Mouse (Mus musculus) forebrain, embryonic 12.5 days (tissue): Measurements from ENCODE around the gene Gfod1. TPM values are rescaled to one million over a fixed set of nuclear protein-coding genes. Genes with fewer than 3 reads are reported as not detected.
A peak's percentile ranks its signal among the peaks of the same experiment; 100 is the strongest.

Experiments
- ATAC-seq: fragments of 200-750 bp; cut with Nextera tagmentation; 2 replicates; pipeline ENCODE4 v1.8.0; 2017; ENCODE audit warnings: moderate TSS enrichment; ENCODE audit not compliant: low FRiP score
- H3K27ac ChIP-seq: fragments of 300-500 bp; sonication (generic); 2 replicates; pipeline ENCODE4 v1.5.1; 2016; ENCODE audit warnings: mild to moderate bottlenecking
- H3K27me3 ChIP-seq: fragments of 300-500 bp; sonication (generic); 2 replicates; pipeline ENCODE4 v1.6.1; 2016; ENCODE audit warnings: mild to moderate bottlenecking
- H3K36me3 ChIP-seq: fragments of 300-500 bp; sonication (generic); replicated peaks from 2 replicates; pipeline ENCODE4 v1.6.1; 2016; ENCODE audit warnings: mild to moderate bottlenecking
- H3K4me1 ChIP-seq: fragments of 300-500 bp; sonication (generic); 2 replicates; pipeline ENCODE4 v1.6.1; 2016
- H3K4me2 ChIP-seq: fragments of 300-500 bp; sonication (generic); 2 replicates; pipeline ENCODE4 v1.6.1; 2016; ENCODE audit warnings: mild to moderate bottlenecking, moderate library complexity
- H3K4me3 ChIP-seq: fragments of 300-500 bp; sonication (generic); replicated peaks from 2 replicates; pipeline ENCODE4 v1.5.1; 2016; ENCODE audit warnings: mild to moderate bottlenecking
- H3K9ac ChIP-seq: fragments of 300-500 bp; sonication (generic); 2 replicates; pipeline ENCODE4 v1.6.1; 2016; ENCODE audit warnings: mild to moderate bottlenecking
- H3K9me3 ChIP-seq: fragments of 300-500 bp; sonication (generic); 2 replicates; pipeline ENCODE4 v1.6.1; 2016
- WGBS: fragments of 180-500 bp; shearing (Covaris S2); methylation state at CpG from one replicate; pipeline ENCODE4 v1.1.7; 2016; 5-methylcytosine and 5-hydroxymethylcytosine counted together
- polyA plus RNA-seq: library from polyadenylated mRNA; unstranded; fragments of >200 nt; fragmentation: Nextera tagmentation; extraction: Ambion mirVana; gene quantifications from 2 replicates; pipeline ENCODE4 v1.2.1, GENCODE M21; 2016

The Gfod1 gene
- polyA plus RNA-seq, result 0.97 and 1.1 TPM in 2 replicates

DNA sequence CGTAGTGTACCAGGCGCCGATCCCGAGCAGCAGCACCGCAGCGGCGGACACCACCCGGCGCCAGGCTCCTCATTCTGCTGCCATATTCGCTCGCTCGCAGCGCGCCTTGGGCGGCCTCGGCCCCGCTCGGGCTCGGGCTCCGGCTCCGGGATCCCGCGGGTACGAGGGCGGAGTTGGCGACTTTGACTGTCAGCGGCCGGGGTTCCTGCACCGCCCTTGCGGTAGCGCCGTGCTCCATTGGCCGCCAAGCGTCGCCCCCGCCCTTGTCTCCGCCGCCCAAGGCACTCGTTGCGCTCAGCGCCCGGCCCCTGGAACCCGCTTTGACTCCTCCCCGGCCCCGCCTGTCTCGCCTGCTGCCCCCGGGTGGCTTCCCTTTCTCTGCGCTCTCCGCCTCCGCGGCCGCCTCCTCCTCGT is at the start of gene Gfod1:
Gene Gfod1, minus strand, starts transcription at position 155 of the 414 bp plus-strand sequence.
- no peaks in the 10 kb centered on the region for H3K36me3 ChIP-seq
- peaks cover 45% of the 10 kb centered on the region for H3K4me1 ChIP-seq
- H3K4me3 ChIP-seq, result peak within 1 kb of the TSS; percentile 75
- H3K9ac ChIP-seq, result peak within 1 kb of the TSS; percentile 75
- H3K27me3 ChIP-seq, result peaks cover 61% of the 10 kb centered on the region
- ATAC-seq, result peak; percentile 96
- H3K27ac ChIP-seq, result peak within 1 kb of the TSS; percentile 81
- no peaks in the 10 kb centered on the region for H3K9me3 ChIP-seq
- 1% methylated on average over 49 of the region's 53 CpGs for WGBS
- H3K4me2 ChIP-seq, result peak within 1 kb of the TSS; percentile 99

DNA sequence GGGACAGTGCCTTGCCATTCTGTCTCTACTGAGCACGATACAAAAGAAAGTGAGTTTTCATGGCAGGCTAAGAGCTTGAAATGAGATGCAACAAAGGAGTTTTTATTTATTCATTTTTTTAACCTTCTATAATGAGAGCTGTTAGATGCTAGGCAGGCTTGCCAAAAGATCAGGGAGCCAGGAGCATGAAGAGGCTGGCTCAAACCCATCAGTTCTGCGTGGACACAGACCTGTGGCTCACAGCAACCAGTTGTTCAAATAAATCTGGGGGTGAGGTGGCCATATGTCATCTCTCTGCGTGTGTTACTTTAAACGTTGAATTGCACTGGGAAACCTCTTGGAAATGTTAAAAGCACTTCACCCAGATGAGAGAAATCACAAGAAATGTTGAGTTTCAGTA is 49.4 kb upstream of the Gfod1 start:
- Histone ChIP-seq H3K36me3 (no peaks in the 10 kb centered on the region), H3K4me2 (no peak overlapping the region), H3K9me3 (no peaks in the 10 kb centered on the region), H3K9ac (no peak overlapping the region), H3K27me3 (no peaks in the 10 kb centered on the region), H3K4me3 (no peak overlapping the region), H3K27ac (no peak overlapping the region), H3K4me1 (no peaks in the 10 kb centered on the region)
- 75% methylated on average over 4 of the region's 4 CpGs for WGBS
- no peak for ATAC-seq

DNA sequence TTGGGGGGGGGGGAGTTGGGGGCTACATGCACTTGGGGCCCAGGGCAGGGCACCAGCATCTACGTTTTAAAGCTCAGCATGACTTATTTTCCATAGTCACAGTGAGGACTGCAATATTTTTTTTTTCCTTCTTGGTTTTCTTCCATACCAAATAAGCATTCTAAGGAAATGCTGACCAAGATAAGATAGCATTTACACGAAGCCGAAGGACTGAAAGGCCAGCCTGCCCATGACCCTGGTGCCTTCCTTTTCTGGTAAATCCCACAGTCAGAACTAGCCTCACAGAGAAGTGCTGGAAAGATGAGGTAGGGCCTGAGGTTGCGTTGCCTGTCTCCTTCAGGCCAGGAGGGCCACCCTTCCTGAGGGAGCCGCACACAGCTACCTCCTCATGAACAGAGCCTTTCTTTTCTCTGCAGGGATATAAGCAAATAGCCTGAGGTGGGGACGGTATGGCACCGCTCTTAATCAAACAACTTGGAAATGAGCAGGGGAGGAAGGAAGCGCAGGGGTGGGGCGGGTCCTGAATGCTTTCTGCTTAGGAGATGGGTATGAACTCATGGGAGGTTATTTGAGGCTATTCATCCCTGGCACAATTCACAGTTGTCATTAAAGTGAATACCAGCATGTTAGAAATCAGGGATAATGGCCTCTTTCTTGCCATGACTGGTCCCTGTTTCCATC is 46.7 kb upstream of the Gfod1 start:
- Histone ChIP-seq H3K4me2 (no peak overlapping the region), H3K4me1 (no peaks in the 10 kb centered on the region), H3K4me3 (no peak overlapping the region), H3K9ac (no peak overlapping the region), H3K9me3 (no peaks in the 10 kb centered on the region), H3K27me3 (no peaks in the 10 kb centered on the region), H3K27ac (no peak overlapping the region), H3K36me3 (no peaks in the 10 kb centered on the region)
- WGBS, result 82% methylated on average over 8 of the region's 9 CpGs
- no peak for ATAC-seq

DNA sequence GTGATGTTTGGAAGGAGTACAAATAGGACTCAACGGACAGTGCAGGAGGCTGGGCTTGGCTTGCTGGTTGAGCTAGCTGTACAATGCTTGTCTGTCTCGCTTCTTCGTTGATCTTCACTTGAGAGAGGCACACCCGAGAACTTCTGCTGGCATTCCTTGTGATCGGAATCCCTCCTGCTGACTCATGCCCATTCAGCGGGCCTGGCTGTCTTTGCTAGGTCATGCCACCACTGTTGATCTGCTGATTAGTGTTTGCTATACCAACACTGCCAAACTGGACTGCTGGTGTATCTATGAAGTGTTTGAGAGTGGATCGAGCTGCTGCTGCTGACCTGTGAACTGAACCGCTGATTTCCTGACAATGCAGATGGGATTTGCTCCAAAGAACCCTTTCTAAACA is 45.4 kb upstream of the Gfod1 start:
- Histone ChIP-seq H3K27ac (no peak overlapping the region), H3K9me3 (no peaks in the 10 kb centered on the region), H3K4me2 (no peak overlapping the region), H3K4me3 (no peak overlapping the region), H3K27me3 (no peaks in the 10 kb centered on the region), H3K4me1 (no peaks in the 10 kb centered on the region), H3K9ac (no peak overlapping the region), H3K36me3 (no peaks in the 10 kb centered on the region)
- no peak for ATAC-seq
- WGBS, result 82% methylated on average over 8 of the region's 8 CpGs

DNA sequence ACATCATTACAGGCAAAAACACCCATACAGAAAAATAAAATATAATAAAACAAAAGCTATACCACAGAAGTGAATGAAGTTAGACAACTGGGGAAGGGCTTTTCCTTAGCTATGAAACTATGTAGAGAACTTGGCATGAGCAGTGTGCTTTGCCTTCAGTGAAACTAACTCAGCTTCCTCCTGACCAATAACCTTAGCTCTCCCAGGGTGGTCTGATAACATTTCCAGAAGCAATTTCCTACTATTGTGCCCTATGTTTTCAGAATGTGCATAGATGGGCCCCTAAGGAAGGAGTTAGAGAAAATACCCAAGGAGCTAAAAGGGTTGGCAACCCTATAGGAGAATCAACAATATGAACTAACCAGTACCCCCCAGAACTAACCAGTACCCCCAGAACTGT is 42.9 kb upstream of the Gfod1 start:
- H3K27ac ChIP-seq, result no peak overlapping the region
- no peak overlapping the region for H3K9ac ChIP-seq
- no peak for ATAC-seq
- no peak overlapping the region for H3K4me3 ChIP-seq
- H3K4me2 ChIP-seq, result no peak overlapping the region
- H3K4me1 ChIP-seq, result 0 out of 2 replicates have a peak, but pooled peaks cover 4% of the 10 kb centered on the region
- no peaks in the 10 kb centered on the region for H3K27me3 ChIP-seq
- H3K36me3 ChIP-seq, result no peaks in the 10 kb centered on the region
- no peaks in the 10 kb centered on the region for H3K9me3 ChIP-seq

DNA sequence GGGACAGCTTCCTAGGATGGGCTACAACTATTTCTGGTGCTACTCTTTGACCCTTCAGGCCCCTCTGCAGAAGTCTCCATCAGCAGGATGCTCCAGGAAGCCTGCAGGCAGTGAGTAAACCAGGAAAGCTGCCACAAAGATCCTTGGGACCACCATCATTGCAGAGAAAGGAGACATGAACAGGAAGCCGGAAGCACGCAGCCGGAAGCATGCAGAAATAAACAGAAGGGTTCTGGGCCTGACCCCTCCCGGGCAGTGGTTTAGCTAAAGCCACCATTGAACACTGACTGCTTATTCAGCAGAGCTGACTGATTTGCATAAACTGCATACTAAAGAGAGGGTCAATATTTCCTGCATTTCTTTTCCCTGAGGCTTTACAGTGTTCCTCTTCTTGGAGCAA is 34.7 kb upstream of the Gfod1 start:
- Histone ChIP-seq H3K4me3 (no peak overlapping the region), H3K4me2 (no peak overlapping the region), H3K27me3 (no peaks in the 10 kb centered on the region), H3K36me3 (no peaks in the 10 kb centered on the region), H3K9ac (no peak overlapping the region), H3K4me1 (peaks cover 13% of the 10 kb centered on the region), H3K9me3 (no peaks in the 10 kb centered on the region; the same call in 1 of the 2 replicates), H3K27ac (no peak overlapping the region)
- WGBS, result 63% methylated on average over 4 of the region's 4 CpGs
- no peak for ATAC-seq

DNA sequence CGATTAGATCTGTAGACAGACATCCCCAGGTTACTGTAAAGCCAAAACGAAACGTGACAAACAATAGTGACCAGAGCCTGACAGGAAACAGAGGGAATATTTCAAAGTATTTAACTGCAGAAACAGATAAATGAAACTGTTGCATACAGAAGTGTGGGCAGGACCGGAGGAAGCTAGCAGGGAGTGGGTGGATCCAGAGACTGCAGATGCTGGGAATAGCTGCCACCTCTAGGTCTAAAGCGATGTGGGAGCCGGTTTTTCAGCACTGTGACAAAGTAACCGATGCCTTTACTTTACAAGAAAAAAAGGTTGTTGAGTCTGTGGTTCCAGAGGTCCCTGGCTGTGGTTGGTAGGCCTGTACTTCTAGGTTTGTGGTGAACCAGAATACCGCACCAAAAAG is 34.0 kb upstream of the Gfod1 start:
- Histone ChIP-seq H3K9ac (no peak overlapping the region), H3K27me3 (no peaks in the 10 kb centered on the region), H3K4me1 (peaks cover 13% of the 10 kb centered on the region), H3K36me3 (no peaks in the 10 kb centered on the region), H3K4me3 (no peak overlapping the region), H3K4me2 (no peak overlapping the region), H3K27ac (no peak overlapping the region), H3K9me3 (no peaks in the 10 kb centered on the region; the same call in 1 of the 2 replicates)
- WGBS, result 92% methylated on average over 8 of the region's 8 CpGs
- no peak for ATAC-seq

DNA sequence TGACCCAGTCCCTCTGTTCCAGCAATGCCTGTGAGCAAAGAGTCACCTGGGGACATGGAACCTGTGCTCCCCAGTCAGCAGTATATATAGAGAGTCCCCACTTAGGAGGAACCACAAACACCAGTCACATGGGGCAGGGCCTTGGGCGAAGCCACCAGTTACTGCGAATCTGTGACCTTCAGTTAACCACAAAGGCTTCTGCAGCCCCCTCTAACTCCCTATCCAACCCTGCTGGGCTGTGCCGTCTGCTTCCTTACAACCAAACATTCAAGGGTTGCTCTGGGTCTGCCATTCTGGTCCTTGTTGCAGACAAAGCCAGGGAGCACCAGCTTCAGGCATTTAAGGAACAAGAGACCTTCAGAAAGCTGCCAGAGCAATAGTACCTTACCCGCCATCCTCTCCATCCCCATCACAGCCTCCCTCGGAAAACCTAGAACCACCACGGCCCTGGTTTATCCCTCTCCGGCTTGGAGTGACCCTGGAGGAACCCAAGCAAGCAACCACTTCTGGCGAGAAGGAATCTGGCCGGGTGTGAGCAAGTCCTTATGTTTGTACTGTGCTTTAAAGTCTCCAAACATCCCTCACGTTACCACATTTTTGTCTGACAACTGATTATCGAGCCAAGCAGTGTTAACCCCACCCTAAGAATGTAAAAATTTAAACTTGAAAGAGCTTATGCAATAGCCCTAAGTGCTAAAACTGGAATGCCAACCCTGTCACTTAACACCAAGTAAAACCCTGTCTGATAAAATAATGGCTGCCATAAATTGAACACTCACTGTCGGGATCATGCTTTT is 32.7 kb upstream of the Gfod1 start:
- Histone ChIP-seq H3K9ac (no peak overlapping the region), H3K4me3 (no peak overlapping the region), H3K9me3 (no peaks in the 10 kb centered on the region; the same call in 1 of the 2 replicates), H3K27me3 (no peaks in the 10 kb centered on the region), H3K4me1 (peaks cover 8% of the 10 kb centered on the region), H3K4me2 (no peak overlapping the region), H3K36me3 (no peaks in the 10 kb centered on the region), H3K27ac (no peak overlapping the region)
- no peak for ATAC-seq
- 87% methylated on average over 12 of the region's 12 CpGs for WGBS

DNA sequence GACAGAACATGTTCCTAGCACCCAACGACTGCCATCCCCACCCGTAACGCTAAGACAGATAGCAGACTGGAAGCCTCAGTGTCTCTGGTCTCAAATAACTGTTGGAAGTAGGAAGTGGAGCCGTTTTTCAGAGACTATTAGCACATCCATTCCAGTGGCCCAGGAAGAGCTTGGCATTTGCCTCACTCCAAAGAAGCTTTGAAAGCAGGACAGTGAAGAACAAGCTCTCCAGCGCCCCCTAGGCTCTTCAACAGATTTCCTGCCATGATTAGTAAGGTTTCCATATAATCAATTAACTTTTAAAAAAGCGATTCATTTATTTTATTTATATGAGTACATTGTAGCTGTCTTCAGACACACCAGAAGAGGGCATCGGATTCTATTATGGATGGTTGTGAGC is 28.6 kb upstream of the Gfod1 start:
- H3K27me3 ChIP-seq, result no peaks in the 10 kb centered on the region
- no peak for ATAC-seq
- no peaks in the 10 kb centered on the region for H3K9me3 ChIP-seq
- no peak overlapping the region for H3K4me3 ChIP-seq
- H3K27ac ChIP-seq, result no peak overlapping the region
- 57% methylated on average over 7 of the region's 7 CpGs for WGBS
- no peak overlapping the region for H3K4me2 ChIP-seq
- no peak overlapping the region for H3K9ac ChIP-seq
- H3K4me1 ChIP-seq, result no peaks in the 10 kb centered on the region
- H3K36me3 ChIP-seq, result no peaks in the 10 kb centered on the region

DNA sequence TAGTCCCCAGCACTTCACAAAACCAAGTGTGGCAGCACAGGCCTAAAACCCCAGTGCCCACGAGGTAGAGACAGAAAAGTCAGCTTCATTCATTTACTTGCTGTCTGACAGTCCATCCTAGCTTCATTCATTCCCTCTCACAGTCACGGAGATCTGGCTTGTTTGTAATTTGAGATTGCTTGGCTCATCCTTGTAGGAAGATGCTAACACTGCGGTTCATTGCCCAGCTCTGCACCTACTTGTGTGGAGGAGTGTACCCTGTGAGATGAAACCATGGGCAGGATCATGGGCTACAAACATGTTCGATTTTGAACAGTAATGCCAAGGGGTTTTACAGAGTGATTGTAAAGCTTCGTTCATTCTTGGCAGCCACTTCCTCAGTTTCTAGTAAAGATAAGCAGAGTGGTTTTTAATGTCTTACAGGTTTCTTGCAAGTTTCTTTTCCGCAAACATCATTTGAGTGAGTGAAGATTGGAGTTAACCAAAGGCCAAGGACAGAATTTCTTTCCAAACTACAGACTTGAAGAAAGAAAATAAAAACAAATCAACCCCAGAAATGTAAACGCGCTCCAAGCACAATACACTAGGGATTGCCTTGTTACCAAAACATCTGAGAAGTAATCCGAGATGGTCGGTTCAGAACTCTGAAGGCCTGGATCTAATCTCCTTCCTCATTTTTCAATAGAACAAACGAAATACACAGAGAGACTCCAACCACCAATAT is 27.9 kb upstream of the Gfod1 start:
- Histone ChIP-seq H3K36me3 (no peaks in the 10 kb centered on the region), H3K4me3 (no peak overlapping the region), H3K4me2 (no peak overlapping the region), H3K9me3 (no peaks in the 10 kb centered on the region), H3K4me1 (no peaks in the 10 kb centered on the region), H3K27ac (no peak overlapping the region), H3K27me3 (no peaks in the 10 kb centered on the region), H3K9ac (no peak overlapping the region)
- ATAC-seq, result no peak
- WGBS, result 64% methylated on average over 11 of the region's 11 CpGs

DNA sequence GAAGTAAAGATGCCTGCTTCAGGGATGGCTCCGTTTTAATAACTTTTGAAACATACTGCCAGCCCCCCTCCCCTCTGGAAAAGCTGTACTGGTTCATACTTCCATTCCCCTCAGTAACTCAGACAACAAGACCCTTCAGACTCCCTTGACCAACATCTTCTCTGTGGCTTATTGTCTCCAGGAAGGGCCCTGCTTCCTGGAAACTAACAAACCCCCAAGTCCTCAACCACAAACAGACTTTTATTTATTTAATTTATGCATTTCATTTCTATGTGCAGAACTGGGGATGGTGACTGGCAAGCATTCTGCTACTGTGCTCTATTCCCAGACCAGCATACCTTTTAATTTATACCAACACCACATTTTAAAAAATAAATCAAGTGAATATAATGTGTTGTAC is 21.5 kb upstream of the Gfod1 start:
- 78% methylated on average over 1 of the region's 1 CpGs for WGBS
- Histone ChIP-seq H3K9ac (no peak overlapping the region), H3K4me1 (no peaks in the 10 kb centered on the region), H3K4me3 (no peak overlapping the region), H3K36me3 (no peaks in the 10 kb centered on the region), H3K27ac (no peak overlapping the region), H3K27me3 (no peaks in the 10 kb centered on the region), H3K4me2 (no peak overlapping the region), H3K9me3 (no peaks in the 10 kb centered on the region)
- no peak for ATAC-seq

DNA sequence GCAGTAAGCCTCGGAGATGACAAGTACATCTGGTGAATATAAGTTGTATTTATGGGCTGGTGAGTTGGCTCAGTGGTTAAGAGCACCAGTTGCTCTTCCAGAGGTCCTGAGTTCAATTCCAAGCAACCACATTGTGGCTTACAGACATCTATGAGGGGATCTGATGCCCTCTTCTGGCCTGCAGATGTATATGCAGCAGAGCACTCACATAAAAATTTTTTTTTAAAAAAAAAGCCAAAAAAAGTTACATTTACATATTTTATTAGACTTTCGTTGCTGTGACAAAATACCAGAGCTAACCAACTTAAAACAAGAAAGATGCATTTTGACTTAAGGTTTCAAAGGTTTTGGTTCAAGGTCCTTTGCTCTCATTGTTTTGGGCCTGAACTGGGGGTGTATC is 17.5 kb upstream of the Gfod1 start:
- Histone ChIP-seq H3K4me2 (no peak overlapping the region), H3K9me3 (no peaks in the 10 kb centered on the region), H3K27me3 (no peaks in the 10 kb centered on the region), H3K4me3 (no peak overlapping the region), H3K4me1 (no peaks in the 10 kb centered on the region), H3K9ac (no peak overlapping the region), H3K36me3 (no peaks in the 10 kb centered on the region), H3K27ac (no peak overlapping the region)
- WGBS, result 83% methylated on average over 2 of the region's 2 CpGs
- no peak for ATAC-seq
